Comparison of ENCODE assay signal across 33 mouse cellular contexts in the genomic region with DNA sequence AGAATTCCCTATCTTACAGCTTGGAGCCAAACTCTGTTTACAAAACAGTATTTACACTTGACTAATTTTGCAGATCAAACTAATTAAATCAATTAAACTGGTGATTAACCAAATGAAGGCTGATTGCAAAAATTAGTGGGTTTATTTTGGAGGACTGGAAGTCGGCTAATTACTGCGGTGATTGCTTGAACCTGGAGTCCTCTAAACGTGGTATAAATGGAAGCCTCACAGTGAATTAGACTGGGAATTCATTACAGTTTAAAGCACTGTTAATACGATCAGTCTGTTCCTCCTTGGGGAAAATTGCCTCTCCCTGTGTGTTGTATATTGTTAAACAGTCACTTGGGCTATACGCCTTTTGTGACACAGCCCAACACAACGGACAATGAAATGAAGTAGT.
DNase-seq lines count a peak whose midpoint lies in the region; ATAC-seq and TF ChIP-seq lines count a peak whose summit lies in the region.
"Had no signal": no experiment of that assay in that cellular context is flagged by ENCODE, and none has a peak within 500 bp of the region (broad histone marks: within the 10 kb centered on the region; RNA-seq: fewer than 3 reads in every experiment).

No protein-coding gene starts in this region.

- peak; percentile 74 for DNase-seq in forebrain, embryonic 14.5 days (ENCODE audit: low spot score)
- DNase-seq in forebrain, embryonic 11.5 days (ENCODE audit: low spot score): no peak
- DNase-seq in kidney, adult 2 months: peak; percentile 4
- no peak for DNase-seq in kidney, adult 9 months
- peak; percentile 5 for DNase-seq in Muller cell, postnatal 12 days (ENCODE audit: inconsistent ontology term)
- peak; percentile 28 for DNase-seq in forelimb bud, embryonic 11.5 days (ENCODE audit: low read depth, low spot score)
- no peak for DNase-seq in urinary bladder, postnatal 36 days (ENCODE audit: low spot score in 2 of 2)
- DNase-seq: adrenal gland, postnatal 14 days; cerebellum, adult 11-12 months; cerebellum, adult 9-11 months; embryo, embryonic 11 days; gastrocnemius, adult 2 months; gastrocnemius, postnatal 36 days; heart, adult 18-20 months; heart, postnatal 36 days; kidney, adult 8-10 months; kidney, postnatal 10 days; layer of hippocampus, postnatal 36 days; left cerebral cortex, postnatal 4 days; liver, embryonic 13.5 days; lung, adult 18-20 months; lung, postnatal 4 days; right cerebral cortex, adult 18-20 months; spleen, adult 18-20 months; thymus, postnatal 4 days had no signal

- H3K9me3 ChIP-seq in forebrain, embryonic 14.5 days (replicated peaks; ENCODE audit: control insufficient read depth, low read length): no peaks in the 10 kb centered on the region
- no peaks in the 10 kb centered on the region for H3K9me3 ChIP-seq in forebrain, embryonic 11.5 days (ENCODE audit: control insufficient read depth, low read length)
- H3K9me3 ChIP-seq: embryonic facial prominence, embryonic 15.5 days; hindbrain, embryonic 13.5 days; limb, embryonic 15.5 days; liver, embryonic 13.5 days; megakaryocyte, embryonic 14.5 days; midbrain, embryonic 12.5 days; neural tube, embryonic 12.5 days had no signal

- TF ChIP-seq CTCF in kidney, adult 2 months (conservative IDR thresholded peaks at IDR 0.05; ENCODE audit: insufficient read depth, insufficient read length, low read depth, low read length): no peak

- no peaks in the 10 kb centered on the region for H3K36me3 ChIP-seq in forebrain, embryonic 14.5 days (ENCODE audit: control insufficient read depth, insufficient read depth, low read length)
- no peaks in the 10 kb centered on the region for H3K36me3 ChIP-seq in forebrain, embryonic 11.5 days (ENCODE audit: control insufficient read depth, insufficient read depth, low read length)
- H3K36me3 ChIP-seq in kidney, adult 2 months (ENCODE audit: control insufficient read depth, insufficient read depth, low read length): no peaks in the 10 kb centered on the region
- H3K36me3 ChIP-seq: embryonic facial prominence, embryonic 15.5 days; hindbrain, embryonic 13.5 days; limb, embryonic 15.5 days; liver, embryonic 13.5 days; midbrain, embryonic 12.5 days; neural tube, embryonic 12.5 days had no signal

- no peak overlapping the region for H3K4me2 ChIP-seq in forebrain, embryonic 14.5 days (ENCODE audit: low read length)
- H3K4me2 ChIP-seq in forebrain, embryonic 11.5 days (ENCODE audit: low read depth, low read length, severe bottlenecking): no peak overlapping the region
- H3K4me2 ChIP-seq: embryonic facial prominence, embryonic 15.5 days; heart, embryonic 11.5 days; hindbrain, embryonic 13.5 days; limb, embryonic 15.5 days; liver, embryonic 13.5 days; midbrain, embryonic 12.5 days; neural tube, embryonic 12.5 days had no signal

- H3K27me3 ChIP-seq in forebrain, embryonic 14.5 days (replicated peaks; ENCODE audit: control insufficient read depth, insufficient read depth, low read length): peaks cover 73% of the 10 kb centered on the region
- H3K27me3 ChIP-seq in forebrain, embryonic 11.5 days (ENCODE audit: control insufficient read depth, insufficient read depth, low read length): peaks cover 19% of the 10 kb centered on the region
- no peaks in the 10 kb centered on the region for H3K27me3 ChIP-seq in kidney, adult 2 months (replicated peaks; ENCODE audit: control insufficient read depth, insufficient read depth, low read length)
- H3K27me3 ChIP-seq: embryonic facial prominence, embryonic 15.5 days; liver, embryonic 13.5 days; midbrain, embryonic 12.5 days; neural tube, embryonic 12.5 days had no signal

- 13% methylated on average over 6 of the region's 6 CpGs for WGBS in forebrain, embryonic 14.5 days
- 51% methylated on average over 6 of the region's 6 CpGs for WGBS in forebrain, embryonic 11.5 days
- 44% methylated on average over 6 of the region's 6 CpGs for WGBS in kidney, adult 2 months

- no peak overlapping the region for H3K27ac ChIP-seq in forebrain, embryonic 14.5 days (ENCODE audit: low read depth, low read length)
- no peak overlapping the region for H3K27ac ChIP-seq in forebrain, embryonic 11.5 days (ENCODE audit: low read depth, low read length)
- H3K27ac ChIP-seq in kidney, adult 2 months (ENCODE audit: insufficient read depth, low read depth, low read length): no peak overlapping the region
- H3K27ac ChIP-seq: embryonic facial prominence, embryonic 15.5 days; gastrocnemius, adult 2 months; hindbrain, embryonic 13.5 days; limb, embryonic 15.5 days; liver, embryonic 13.5 days; midbrain, embryonic 12.5 days; neural tube, embryonic 12.5 days had no signal

- ATAC-seq in forebrain, embryonic 14.5 days: 0 out of 2 replicates have a peak, but pooled peaks have one; percentile 42
- ATAC-seq in forebrain, embryonic 11.5 days (replicated peaks; ENCODE audit: low FRiP score): no peak
- ATAC-seq: lung, postnatal 0 days had no signal

- TF ChIP-seq POLR2A in kidney, adult 2 months (IDR thresholded peaks at IDR 0.05; ENCODE audit: low read depth, low read length): no peak

- no peak overlapping the region for H3K4me3 ChIP-seq in forebrain, embryonic 14.5 days (ENCODE audit: low read depth, low read length)
- no peak overlapping the region for H3K4me3 ChIP-seq in forebrain, embryonic 11.5 days (ENCODE audit: low read depth, low read length)
- H3K4me3 ChIP-seq in kidney, adult 2 months (ENCODE audit: insufficient read depth, low read depth, low read length): no peak overlapping the region
- H3K4me3 ChIP-seq: embryonic facial prominence, embryonic 15.5 days; gastrocnemius, adult 2 months; hindbrain, embryonic 13.5 days; limb, embryonic 15.5 days; liver, embryonic 13.5 days; megakaryocyte, embryonic 14.5 days; midbrain, embryonic 12.5 days; neural tube, embryonic 12.5 days had no signal

- no peak overlapping the region for H3K9ac ChIP-seq in forebrain, embryonic 14.5 days (ENCODE audit: low read length)
- H3K9ac ChIP-seq in forebrain, embryonic 11.5 days (ENCODE audit: low read length): no peak overlapping the region
- H3K9ac ChIP-seq: embryonic facial prominence, embryonic 15.5 days; hindbrain, embryonic 13.5 days; limb, embryonic 15.5 days; liver, embryonic 13.5 days; midbrain, embryonic 12.5 days; neural tube, embryonic 12.5 days had no signal

- no peaks in the 10 kb centered on the region for H3K4me1 ChIP-seq in forebrain, embryonic 14.5 days (ENCODE audit: control insufficient read depth, insufficient read depth, low read length)
- no peaks in the 10 kb centered on the region for H3K4me1 ChIP-seq in forebrain, embryonic 11.5 days (replicated peaks; ENCODE audit: control insufficient read depth, insufficient read depth, low read length)
- H3K4me1 ChIP-seq in kidney, adult 2 months (ENCODE audit: control insufficient read depth, insufficient read depth, low read length): no peaks in the 10 kb centered on the region
- H3K4me1 ChIP-seq: embryonic facial prominence, embryonic 15.5 days; limb, embryonic 15.5 days; liver, embryonic 13.5 days; megakaryocyte, embryonic 14.5 days; midbrain, embryonic 12.5 days; neural tube, embryonic 12.5 days had no signal

Comparison
In these comparisons a context has a peak if more than half of its experiments do, and no peak if none do; other contexts are left out.
1. DNase-seq: peak in forebrain, embryonic 14.5 days (single experiment), kidney, adult 2 months (single experiment), Muller cell, postnatal 12 days (single experiment) and forelimb bud, embryonic 11.5 days (single experiment); none in forebrain, embryonic 11.5 days (single experiment), kidney, adult 9 months (single experiment) and urinary bladder, postnatal 36 days (0 of 2).